Mouse (Mus musculus): Measurements from ENCODE around the gene Gm10181. TPM values are rescaled to one million over a fixed set of nuclear protein-coding genes. Genes with fewer than 3 reads are reported as not detected.

The Gm10181 gene
- total RNA-seq (2014; rRNA removed) (not detected in 2 replicates), polyA plus RNA-seq (2015; fragmentation: Nextera tagmentation; extraction: Ambion mirVana) (not detected in 2 replicates)

DNA sequence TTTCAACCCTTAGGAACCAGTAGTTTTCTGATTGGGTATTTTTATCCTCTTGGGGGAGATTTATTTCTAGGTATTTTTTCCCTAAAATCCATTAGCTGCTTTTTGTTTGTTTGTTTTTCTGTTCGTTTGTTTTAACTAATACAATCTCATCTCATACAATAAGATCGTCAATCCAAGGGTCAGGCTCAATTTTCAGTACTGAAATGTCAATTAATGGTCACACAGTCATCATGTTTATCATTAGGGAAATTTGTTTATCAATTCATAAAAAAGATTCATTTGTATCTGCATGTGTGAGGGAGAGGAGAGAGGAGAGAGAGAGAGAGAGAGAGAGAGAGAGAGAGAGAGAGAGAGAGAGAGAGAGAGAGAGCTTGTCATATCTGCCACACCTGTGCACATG lies at the start of gene Gm10181:
TSS of gene Gm10181 (plus strand) at position 301 of the 400 bp plus-strand sequence.
- TF ChIP-seq CTCF (IDR thresholded peaks at IDR 0.05; ENCODE audit: low read depth) = no peak
- 83% methylated on average over 2 of the region's 2 CpGs for WGBS
- H3K27me3 ChIP-seq (ENCODE audit: insufficient read depth, low read length) = no peaks in the 10 kb centered on the region
- no peak for DNase-seq
- no peak within 1 kb of the TSS for H3K4me3 ChIP-seq (ENCODE audit: low read depth, low read length)
- no peaks in the 10 kb centered on the region for H3K9me3 ChIP-seq (ENCODE audit: low read length)
- H3K9ac ChIP-seq = no peak within 1 kb of the TSS
- H3K27ac ChIP-seq (ENCODE audit: low read depth, low read length) = no peak within 1 kb of the TSS
- no peak for ATAC-seq
- no peaks in the 10 kb centered on the region for H3K4me1 ChIP-seq (ENCODE audit: insufficient read depth)
- no peak within 1 kb of the TSS for H3K4me2 ChIP-seq (ENCODE audit: low read depth)
- no peaks in the 10 kb centered on the region for H3K36me3 ChIP-seq (ENCODE audit: insufficient read depth)

DNA sequence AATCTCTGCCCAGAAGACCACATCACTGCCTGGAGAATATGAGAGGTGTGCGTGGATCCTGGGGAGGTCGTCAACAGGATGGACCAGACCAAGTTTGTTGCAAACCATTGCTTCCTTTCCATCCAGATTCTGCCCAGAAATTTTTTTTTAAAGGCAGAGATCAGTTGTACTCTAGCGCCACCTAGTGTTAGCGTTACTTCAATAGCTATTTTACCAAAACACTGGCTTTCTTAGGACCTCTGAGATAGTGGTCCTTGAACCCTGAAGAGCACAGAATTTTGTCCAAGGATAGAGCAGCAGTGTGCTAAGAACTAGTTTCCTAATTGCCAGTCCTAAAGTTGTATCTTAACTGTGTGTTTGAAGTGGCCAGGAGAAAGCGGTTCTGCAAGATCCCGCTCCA lies 47.6 kb upstream of the Gm10181 start:
- ATAC-seq (peak; percentile 18; the same call in 1 of the 2 replicates), DNase-seq (peak; percentile 90)
- Histone ChIP-seq H3K9me3 (ENCODE audit: low read length) (no peaks in the 10 kb centered on the region), H3K4me1 (ENCODE audit: insufficient read depth) (no peaks in the 10 kb centered on the region), H3K4me3 (ENCODE audit: low read depth, low read length) (no peak overlapping the region), H3K4me2 (ENCODE audit: low read depth) (no peak overlapping the region), H3K27ac (ENCODE audit: low read depth, low read length) (no peak overlapping the region), H3K36me3 (ENCODE audit: insufficient read depth) (no peaks in the 10 kb centered on the region), H3K27me3 (ENCODE audit: insufficient read depth, low read length) (no peaks in the 10 kb centered on the region), H3K9ac (no peak overlapping the region)
- WGBS = 26% methylated on average over 6 of the region's 6 CpGs
- TF ChIP-seq CTCF (IDR thresholded peaks at IDR 0.05; ENCODE audit: low read depth) = peak; percentile 85

DNA sequence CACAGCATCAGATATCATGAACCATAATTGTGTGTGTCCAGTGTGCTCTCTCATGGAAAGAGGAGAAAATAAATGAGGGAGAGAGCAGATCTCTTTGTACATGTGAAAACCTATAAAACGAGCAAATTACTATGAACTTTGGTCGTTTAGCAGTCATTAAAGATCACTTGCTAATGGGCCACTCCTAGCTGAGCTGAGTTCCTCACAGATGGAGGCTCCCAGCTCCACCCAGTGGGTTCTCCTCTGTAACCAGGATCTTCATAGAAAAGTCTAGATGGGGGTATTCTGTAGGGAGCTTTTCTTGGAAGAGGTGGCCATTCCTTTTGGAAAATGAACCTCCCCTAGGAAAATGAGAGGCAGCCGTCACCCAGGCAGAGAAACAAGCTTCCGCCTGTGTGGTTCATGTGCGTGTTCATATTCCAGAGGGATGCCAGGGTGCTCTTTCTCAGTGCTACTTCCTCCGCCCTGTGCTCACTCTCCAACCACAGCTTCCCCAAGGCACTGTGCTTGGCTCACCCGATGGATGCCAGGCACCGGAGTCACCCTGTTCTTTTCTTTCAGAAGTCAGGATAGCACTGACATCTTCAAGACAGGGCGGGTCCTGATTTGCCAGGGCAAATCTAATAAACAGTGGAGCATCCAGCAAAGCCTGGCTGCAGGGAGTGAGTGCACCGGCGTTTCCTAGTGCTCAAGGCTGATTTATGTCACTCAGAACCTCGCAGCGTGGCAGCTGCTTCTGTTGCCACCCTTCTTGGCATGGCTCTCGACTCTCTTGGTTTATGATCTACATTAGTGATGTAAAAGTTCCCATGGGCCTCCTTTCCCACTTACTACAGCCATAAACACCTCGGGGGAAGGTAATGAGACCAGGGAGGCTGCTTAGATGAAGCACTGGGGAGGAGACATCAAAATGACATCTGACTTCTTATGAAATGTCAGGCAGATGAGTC lies 46.8 kb upstream of the Gm10181 start:
- Histone ChIP-seq H3K9me3 (ENCODE audit: low read length) (no peaks in the 10 kb centered on the region), H3K4me3 (ENCODE audit: low read depth, low read length) (no peak overlapping the region), H3K4me1 (ENCODE audit: insufficient read depth) (no peaks in the 10 kb centered on the region), H3K4me2 (ENCODE audit: low read depth) (no peak overlapping the region), H3K9ac (no peak overlapping the region), H3K27ac (ENCODE audit: low read depth, low read length) (no peak overlapping the region), H3K36me3 (ENCODE audit: insufficient read depth) (no peaks in the 10 kb centered on the region), H3K27me3 (ENCODE audit: insufficient read depth, low read length) (no peaks in the 10 kb centered on the region)
- ATAC-seq = no peak
- DNase-seq = no peak
- no peak for TF ChIP-seq CTCF (IDR thresholded peaks at IDR 0.05; ENCODE audit: low read depth)
- 66% methylated on average over 15 of the region's 15 CpGs for WGBS

DNA sequence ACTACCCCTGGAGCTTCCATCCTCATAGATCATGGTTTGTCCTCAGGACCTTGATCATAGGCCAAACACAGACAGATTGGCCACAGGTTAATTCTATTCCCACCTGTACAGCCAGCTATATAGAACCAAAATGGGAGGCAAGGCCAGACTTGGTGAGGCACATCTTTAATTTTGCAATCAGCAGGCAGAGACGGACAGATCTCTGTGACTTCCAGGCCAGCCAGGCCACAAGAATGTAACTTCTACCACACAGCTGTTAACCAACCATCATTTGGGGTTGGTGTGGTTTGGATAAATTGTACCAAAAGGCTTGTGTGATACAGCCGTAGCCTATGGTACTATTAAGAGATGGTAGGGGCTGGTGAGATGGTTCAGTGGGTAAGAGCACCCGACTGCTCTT lies 44.9 kb upstream of the Gm10181 start:
- no peak overlapping the region for H3K4me2 ChIP-seq (ENCODE audit: low read depth)
- H3K9ac ChIP-seq = no peak overlapping the region
- ATAC-seq (no peak), DNase-seq (no peak)
- no peaks in the 10 kb centered on the region for H3K4me1 ChIP-seq (ENCODE audit: insufficient read depth)
- H3K9me3 ChIP-seq (ENCODE audit: low read length) = no peaks in the 10 kb centered on the region
- no peak for TF ChIP-seq CTCF (IDR thresholded peaks at IDR 0.05; ENCODE audit: low read depth)
- H3K27me3 ChIP-seq (ENCODE audit: insufficient read depth, low read length) = no peaks in the 10 kb centered on the region
- H3K27ac ChIP-seq (ENCODE audit: low read depth, low read length) = no peak overlapping the region
- 93% methylated on average over 3 of the region's 3 CpGs for WGBS
- H3K4me3 ChIP-seq (ENCODE audit: low read depth, low read length) = no peak overlapping the region
- H3K36me3 ChIP-seq (ENCODE audit: insufficient read depth) = no peaks in the 10 kb centered on the region

DNA sequence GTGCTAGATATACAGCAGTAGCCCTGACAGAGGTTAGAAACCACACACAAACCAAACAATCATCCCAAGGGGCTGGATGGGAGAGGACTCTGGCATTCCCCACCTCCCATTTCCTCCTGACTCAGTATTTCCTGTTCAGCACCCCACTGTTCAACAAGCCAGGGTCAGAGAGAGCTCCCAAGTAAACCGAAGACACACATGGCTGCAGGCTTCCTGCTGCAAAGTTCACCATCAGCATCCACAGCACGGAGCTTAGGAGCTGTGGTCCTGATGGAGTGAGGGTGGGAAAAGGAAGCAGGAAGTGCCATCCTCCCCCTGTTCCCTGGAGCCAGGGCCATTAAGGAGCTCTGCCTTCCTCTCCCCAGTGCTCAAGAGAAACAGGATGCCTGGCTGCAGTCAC lies 40.9 kb upstream of the Gm10181 start:
- no peak for TF ChIP-seq CTCF (IDR thresholded peaks at IDR 0.05; ENCODE audit: low read depth)
- Histone ChIP-seq H3K4me1 (ENCODE audit: insufficient read depth) (no peaks in the 10 kb centered on the region), H3K27me3 (ENCODE audit: insufficient read depth, low read length) (no peaks in the 10 kb centered on the region), H3K4me3 (ENCODE audit: low read depth, low read length) (no peak overlapping the region), H3K9ac (no peak overlapping the region), H3K4me2 (ENCODE audit: low read depth) (no peak overlapping the region), H3K27ac (ENCODE audit: low read depth, low read length) (no peak overlapping the region), H3K36me3 (ENCODE audit: insufficient read depth) (no peaks in the 10 kb centered on the region), H3K9me3 (ENCODE audit: low read length) (no peaks in the 10 kb centered on the region)
- ATAC-seq (no peak), DNase-seq (no peak)
- 54% methylated on average over 2 of the region's 2 CpGs for WGBS

DNA sequence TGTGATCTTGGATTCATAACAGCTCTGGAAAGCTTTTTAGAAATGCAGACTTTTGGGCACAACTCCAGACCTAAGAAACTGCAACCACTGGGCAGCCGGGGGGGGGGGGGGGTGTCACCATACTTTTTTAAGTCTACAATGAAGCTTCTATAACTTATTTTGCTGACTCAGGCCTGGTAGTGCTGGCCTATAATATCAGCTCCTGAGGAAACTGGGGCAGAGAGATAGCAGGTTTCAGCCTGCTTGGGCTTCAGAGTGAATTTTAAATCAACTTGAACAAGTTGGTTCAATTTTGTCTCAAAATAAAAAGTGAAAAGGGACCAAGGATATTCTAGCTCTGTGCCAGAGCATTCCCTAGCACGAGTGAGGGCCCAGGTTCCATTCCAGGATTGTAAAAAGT lies 40.3 kb upstream of the Gm10181 start:
- ATAC-seq (no peak), DNase-seq (no peak)
- 69% methylated on average over 2 of the region's 2 CpGs for WGBS
- Histone ChIP-seq H3K36me3 (ENCODE audit: insufficient read depth) (no peaks in the 10 kb centered on the region), H3K4me2 (ENCODE audit: low read depth) (no peak overlapping the region), H3K9ac (no peak overlapping the region), H3K27me3 (ENCODE audit: insufficient read depth, low read length) (no peaks in the 10 kb centered on the region), H3K4me1 (ENCODE audit: insufficient read depth) (no peaks in the 10 kb centered on the region), H3K27ac (ENCODE audit: low read depth, low read length) (no peak overlapping the region), H3K9me3 (ENCODE audit: low read length) (no peaks in the 10 kb centered on the region), H3K4me3 (ENCODE audit: low read depth, low read length) (no peak overlapping the region)
- no peak for TF ChIP-seq CTCF (IDR thresholded peaks at IDR 0.05; ENCODE audit: low read depth)

DNA sequence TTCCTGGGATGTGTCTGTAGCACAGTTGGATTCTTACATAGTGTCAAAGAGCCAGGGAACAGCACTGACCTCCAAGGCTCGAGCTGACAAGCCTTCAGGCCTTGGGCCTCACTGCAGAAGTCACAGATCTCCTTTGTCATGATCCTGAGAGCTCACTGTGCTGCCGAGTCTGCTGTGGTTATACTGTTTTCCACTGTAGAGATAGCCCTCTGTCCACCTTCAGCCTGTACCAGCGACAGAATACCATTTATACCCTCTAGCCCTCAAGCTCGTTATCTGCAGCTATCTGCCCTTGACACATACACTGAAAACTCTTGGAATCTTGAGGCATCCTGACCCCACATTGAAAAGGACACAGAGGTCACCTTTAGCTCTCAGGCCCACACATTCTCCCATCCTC lies 37.3 kb upstream of the Gm10181 start:
- no peak overlapping the region for H3K9ac ChIP-seq
- no peak for DNase-seq
- no peaks in the 10 kb centered on the region for H3K9me3 ChIP-seq (ENCODE audit: low read length)
- H3K36me3 ChIP-seq (ENCODE audit: insufficient read depth) = no peaks in the 10 kb centered on the region
- H3K27ac ChIP-seq (ENCODE audit: low read depth, low read length) = no peak overlapping the region
- no peak for TF ChIP-seq CTCF (IDR thresholded peaks at IDR 0.05; ENCODE audit: low read depth)
- H3K4me1 ChIP-seq (ENCODE audit: insufficient read depth) = no peaks in the 10 kb centered on the region
- WGBS = 48% methylated on average over 4 of the region's 4 CpGs
- no peaks in the 10 kb centered on the region for H3K27me3 ChIP-seq (ENCODE audit: insufficient read depth, low read length)
- H3K4me2 ChIP-seq (ENCODE audit: low read depth) = no peak overlapping the region
- no peak for ATAC-seq
- H3K4me3 ChIP-seq (ENCODE audit: low read depth, low read length) = no peak overlapping the region

Measured in forebrain, postnatal 0 days (tissue).